Mouse (Mus musculus) heart, embryonic 13.5 days (tissue): ENCODE measurements around the gene Col18a1. TPM values are rescaled to one million over a fixed set of nuclear protein-coding genes. Genes with fewer than 3 reads are reported as not detected.
A peak's percentile ranks its signal among the peaks of the same experiment; 100 is the strongest.

Experiments used
- ATAC-seq: fragments of 200-750 bp; cut with Nextera tagmentation; 2 replicates; pipeline ENCODE4 v1.8.0; 2017; ENCODE audit warnings: moderate TSS enrichment; ENCODE audit not compliant: insufficient number of reproducible peaks, low FRiP score, low TSS enrichment; ENCODE audit errors: extremely low read depth
- H3K27ac ChIP-seq: fragments of 300-500 bp; sonication (generic); replicated peaks from 2 replicates; pipeline ENCODE4 v1.5.1; 2015; ENCODE audit warnings: moderate library complexity, mild to moderate bottlenecking, inconsistent platforms
- H3K27me3 ChIP-seq: fragments of 300-500 bp; sonication (generic); replicated peaks from 2 replicates; pipeline ENCODE4 v1.6.1; 2015; ENCODE audit warnings: mild to moderate bottlenecking, inconsistent platforms
- H3K36me3 ChIP-seq: fragments of 300-500 bp; sonication (generic); 2 replicates; pipeline ENCODE4 v1.6.1; 2015; ENCODE audit warnings: mild to moderate bottlenecking, inconsistent platforms
- H3K4me1 ChIP-seq: fragments of 300-500 bp; sonication (generic); 2 replicates; pipeline ENCODE4 v1.6.1; 2015; ENCODE audit warnings: inconsistent platforms
- H3K4me2 ChIP-seq: fragments of 300-500 bp; sonication (generic); 2 replicates; pipeline ENCODE4 v1.6.1; 2015; ENCODE audit warnings: inconsistent platforms, mild to moderate bottlenecking, moderate library complexity
- H3K4me3 ChIP-seq: fragments of 300-500 bp; sonication (generic); 2 replicates; pipeline ENCODE4 v1.5.1; 2015; ENCODE audit warnings: moderate library complexity, mild to moderate bottlenecking, inconsistent platforms
- H3K9ac ChIP-seq: fragments of 300-500 bp; sonication (generic); 2 replicates; pipeline ENCODE4 v1.6.1; 2015; ENCODE audit warnings: inconsistent platforms, mild to moderate bottlenecking, moderate library complexity
- H3K9me3 ChIP-seq: fragments of 300-500 bp; sonication (generic); 2 replicates; pipeline ENCODE4 v1.6.1; 2016; ENCODE audit warnings: inconsistent platforms
- WGBS: fragments of 180-500 bp; shearing (Covaris S2); methylation state at CpG from one replicate; pipeline ENCODE4 v1.1.7; 2015; ENCODE audit warnings: mixed read lengths; 5-methylcytosine and 5-hydroxymethylcytosine counted together
- polyA plus RNA-seq: library from polyadenylated mRNA; unstranded; fragments of >200 nt; fragmentation: Nextera tagmentation; extraction: Ambion mirVana; gene quantifications from 2 replicates; pipeline ENCODE4 v1.2.1, GENCODE M21; 2015

Gene Col18a1
- polyA plus RNA-seq, 1 experiment from 2014 or later: 155 TPM

- WGBS: 70% methylated on average over 4 of the region's 4 CpGs
- Histone ChIP-seq H3K27me3 (no peaks in the 10 kb centered on the region), H3K4me2 (no peak overlapping the region), H3K27ac (no peak overlapping the region), H3K4me1 (peaks cover 52% of the 10 kb centered on the region), H3K4me3 (no peak overlapping the region), H3K9me3 (no peaks in the 10 kb centered on the region), H3K36me3 (0 out of 2 replicates have a peak, but pooled peaks cover 3% of the 10 kb centered on the region), H3K9ac (no peak overlapping the region)
- ATAC-seq: no peak
Observed at GRCm38 (mm10) chr10:77108106-77108505, 58.2 kb downstream of the Col18a1 start.

GRCm38 (mm10) chr10:77104327-77104726 lies 62.0 kb downstream of the Col18a1 start:
- Histone ChIP-seq H3K4me2 (no peak overlapping the region), H3K36me3 (0 out of 2 replicates have a peak, but pooled peaks cover 3% of the 10 kb centered on the region), H3K4me3 (no peak overlapping the region), H3K9ac (no peak overlapping the region), H3K4me1 (peaks cover 22% of the 10 kb centered on the region), H3K27ac (no peak overlapping the region), H3K27me3 (no peaks in the 10 kb centered on the region), H3K9me3 (no peaks in the 10 kb centered on the region)
- no peak for ATAC-seq

- H3K36me3 ChIP-seq: 0 out of 2 replicates have a peak, but pooled peaks cover 3% of the 10 kb centered on the region
- H3K27ac ChIP-seq: no peak overlapping the region
- H3K9me3 ChIP-seq: no peaks in the 10 kb centered on the region
- H3K4me3 ChIP-seq: no peak overlapping the region
- no peak overlapping the region for H3K9ac ChIP-seq
- peaks cover 22% of the 10 kb centered on the region for H3K4me1 ChIP-seq
- 50% methylated on average over 8 of the region's 8 CpGs for WGBS
- H3K27me3 ChIP-seq: no peaks in the 10 kb centered on the region
- no peak for ATAC-seq
- H3K4me2 ChIP-seq: no peak overlapping the region
Observed at GRCm38 (mm10) chr10:77103689-77104088, 62.7 kb downstream of the Col18a1 start.

GRCm38 (mm10) chr10:77099777-77100176 lies 66.6 kb downstream of the Col18a1 start:
- Histone ChIP-seq H3K9me3 (no peaks in the 10 kb centered on the region), H3K4me3 (no peak overlapping the region), H3K27ac (no peak overlapping the region), H3K4me2 (no peak overlapping the region), H3K27me3 (no peaks in the 10 kb centered on the region), H3K9ac (no peak overlapping the region), H3K4me1 (peaks cover 36% of the 10 kb centered on the region), H3K36me3 (peaks cover 15% of the 10 kb centered on the region)
- ATAC-seq: no peak
- WGBS: 82% methylated on average over 4 of the region's 4 CpGs

- Histone ChIP-seq H3K9ac (no peak overlapping the region), H3K9me3 (0 out of 2 replicates have a peak, but pooled peaks cover under 1% of the 10 kb centered on the region), H3K4me2 (no peak overlapping the region), H3K27ac (peak overlapping the region; percentile 77), H3K4me1 (peaks cover 31% of the 10 kb centered on the region), H3K27me3 (no peaks in the 10 kb centered on the region), H3K36me3 (peaks cover 26% of the 10 kb centered on the region), H3K4me3 (no peak overlapping the region)
- WGBS: 79% methylated on average over 2 of the region's 2 CpGs
- no peak for ATAC-seq
Observed at GRCm38 (mm10) chr10:77098619-77099018, 67.7 kb downstream of the Col18a1 start.

GRCm38 (mm10) chr10:77097890-77098200 lies 68.5 kb downstream of the Col18a1 start:
- H3K27ac ChIP-seq: peak overlapping the region; percentile 77
- no peak overlapping the region for H3K4me3 ChIP-seq
- peaks cover 34% of the 10 kb centered on the region for H3K36me3 ChIP-seq
- H3K9ac ChIP-seq: 0 out of 2 replicates have a peak overlapping the region, but pooled peaks have one; percentile 0
- peaks cover 8% of the 10 kb centered on the region for H3K9me3 ChIP-seq
- peaks cover 31% of the 10 kb centered on the region for H3K4me1 ChIP-seq
- H3K4me2 ChIP-seq: no peak overlapping the region
- no peaks in the 10 kb centered on the region for H3K27me3 ChIP-seq
- ATAC-seq: no peak
- 44% methylated on average over 4 of the region's 4 CpGs for WGBS

GRCm38 (mm10) chr10:77097006-77097889 lies 69.1 kb downstream of the Col18a1 start:
- peaks cover 40% of the 10 kb centered on the region for H3K36me3 ChIP-seq
- 0 out of 2 replicates have a peak overlapping the region, but pooled peaks have one; percentile 0 for H3K9ac ChIP-seq
- 59% methylated on average over 12 of the region's 12 CpGs for WGBS
- no peak; the same call in 1 of the 2 replicates for ATAC-seq
- peaks cover 31% of the 10 kb centered on the region for H3K4me1 ChIP-seq
- no peak overlapping the region for H3K4me2 ChIP-seq
- H3K9me3 ChIP-seq: peaks cover 13% of the 10 kb centered on the region
- no peaks in the 10 kb centered on the region for H3K27me3 ChIP-seq
- H3K4me3 ChIP-seq: no peak overlapping the region
- H3K27ac ChIP-seq: peak overlapping the region; percentile 77

GRCm38 (mm10) chr10:77095666-77096065 lies 70.7 kb downstream of the Col18a1 start:
- Histone ChIP-seq H3K4me2 (no peak overlapping the region), H3K9ac (no peak overlapping the region), H3K4me1 (peaks cover 46% of the 10 kb centered on the region), H3K27ac (no peak overlapping the region), H3K36me3 (peaks cover 46% of the 10 kb centered on the region), H3K9me3 (peaks cover 13% of the 10 kb centered on the region), H3K4me3 (no peak overlapping the region), H3K27me3 (no peaks in the 10 kb centered on the region)
- ATAC-seq: no peak
- 88% methylated on average over 3 of the region's 3 CpGs for WGBS

- Histone ChIP-seq H3K4me1 (peaks cover 59% of the 10 kb centered on the region), H3K27ac (no peak overlapping the region), H3K4me2 (no peak overlapping the region), H3K4me3 (no peak overlapping the region), H3K36me3 (peaks cover 46% of the 10 kb centered on the region), H3K9me3 (peaks cover 13% of the 10 kb centered on the region), H3K9ac (no peak overlapping the region), H3K27me3 (no peaks in the 10 kb centered on the region)
- ATAC-seq: no peak
Observed at GRCm38 (mm10) chr10:77093817-77094216, 72.5 kb downstream of the Col18a1 start.

GRCm38 (mm10) chr10:77091538-77092097 lies 74.7 kb downstream of the Col18a1 start:
- no peak overlapping the region for H3K4me3 ChIP-seq
- peaks cover 63% of the 10 kb centered on the region for H3K36me3 ChIP-seq
- H3K4me1 ChIP-seq: peaks cover 37% of the 10 kb centered on the region
- H3K4me2 ChIP-seq: no peak overlapping the region
- ATAC-seq: no peak
- H3K9me3 ChIP-seq: peaks cover 13% of the 10 kb centered on the region
- no peak overlapping the region for H3K9ac ChIP-seq
- H3K27me3 ChIP-seq: no peaks in the 10 kb centered on the region
- 76% methylated on average over 4 of the region's 4 CpGs for WGBS
- no peak overlapping the region for H3K27ac ChIP-seq

GRCm38 (mm10) chr10:77090063-77090462 lies 76.3 kb downstream of the Col18a1 start:
- H3K36me3 ChIP-seq: peaks cover 66% of the 10 kb centered on the region

More at GRCm38 (mm10) chr10:77090063-77090462, 76.3 kb downstream of the Col18a1 start:
- no peak for ATAC-seq
- 0 out of 2 replicates have a peak overlapping the region, but pooled peaks have one; percentile 29 for H3K9ac ChIP-seq
- no peak overlapping the region for H3K4me3 ChIP-seq
- H3K9me3 ChIP-seq: peaks cover 13% of the 10 kb centered on the region
- H3K4me2 ChIP-seq: peak overlapping the region; percentile 57
- peak overlapping the region; percentile 76 for H3K27ac ChIP-seq
- H3K4me1 ChIP-seq: peaks cover 34% of the 10 kb centered on the region
- WGBS: 23% methylated on average over 5 of the region's 5 CpGs
- no peaks in the 10 kb centered on the region for H3K27me3 ChIP-seq
